ENCODE assay signal across 8 mouse cellular contexts in the genomic region with DNA sequence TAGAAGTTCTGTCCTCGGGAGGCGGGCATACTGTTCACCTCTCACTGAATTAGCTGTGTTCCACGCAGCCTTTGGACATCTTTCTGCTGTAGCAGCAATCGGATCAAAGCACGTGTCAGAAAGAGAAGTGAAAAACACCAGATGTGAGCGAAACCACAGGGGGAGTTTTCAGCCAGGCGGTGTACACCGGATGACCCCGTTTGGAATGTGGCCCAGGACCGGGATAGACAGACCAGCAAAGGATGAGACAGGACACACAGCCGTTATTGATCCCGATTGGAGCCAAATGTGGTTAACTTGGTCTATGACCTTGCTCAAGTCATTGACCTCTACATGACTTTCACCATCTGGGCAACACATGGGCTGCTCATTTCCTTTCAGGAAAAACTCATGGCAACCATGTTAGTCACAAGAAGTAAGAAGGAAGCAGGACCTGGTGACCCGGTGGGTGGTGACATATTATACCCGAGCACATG. TPM values are rescaled to one million over a fixed set of nuclear protein-coding genes. Genes with fewer than 3 reads are reported as not detected.
A peak's percentile ranks its signal among the peaks of the same experiment; 100 is the strongest.
DNase-seq lines count a peak whose midpoint lies in the region; ATAC-seq and TF ChIP-seq lines count a peak whose summit lies in the region.
"Had no signal": no experiment of that assay in that cellular context is flagged by ENCODE, and none has a peak within 500 bp of the region (broad histone marks: within the 10 kb centered on the region; RNA-seq: fewer than 3 reads in every experiment).

No protein-coding gene starts in this region.

- H3K4me2 ChIP-seq in midbrain, postnatal 0 days (ENCODE audit: low read depth, low read length, poor library complexity, severe bottlenecking): no peak overlapping the region
- no peak overlapping the region for H3K4me2 ChIP-seq in midbrain, embryonic 16.5 days (ENCODE audit: low read length)
- H3K4me2 ChIP-seq in liver, postnatal 0 days (ENCODE audit: low read depth, low read length): no peak overlapping the region
- no peak overlapping the region for H3K4me2 ChIP-seq in stomach, embryonic 16.5 days (ENCODE audit: low read depth, low read length)
- H3K4me2 ChIP-seq: lung, embryonic 15.5 days had no signal

- peak; percentile 8 for DNase-seq in midbrain, postnatal 0 days (ENCODE audit: low spot score)
- peak; percentile 84 for DNase-seq in embryo, embryonic 10.5 days (ENCODE audit: low spot score)
- peak; percentile 65 to 70 for DNase-seq in heart, adult 9 months (ENCODE audit: low spot score in 2 of 2)
- peak; percentile 66 for DNase-seq in liver, postnatal 0 days
- no peak for DNase-seq in left cerebral cortex, adult 18-20 months (ENCODE audit: low spot score in 2 of 2)

- H3K36me3 ChIP-seq in midbrain, postnatal 0 days (ENCODE audit: insufficient read depth, low read length): no peaks in the 10 kb centered on the region
- no peaks in the 10 kb centered on the region for H3K36me3 ChIP-seq in midbrain, embryonic 16.5 days (ENCODE audit: control insufficient read depth, insufficient read depth, low read length)
- no peaks in the 10 kb centered on the region for H3K36me3 ChIP-seq in liver, postnatal 0 days (replicated peaks; ENCODE audit: insufficient read depth, low read length)
- no peaks in the 10 kb centered on the region for H3K36me3 ChIP-seq in stomach, embryonic 16.5 days (ENCODE audit: control insufficient read depth, insufficient read depth, low read length)
- H3K36me3 ChIP-seq: lung, embryonic 15.5 days had no signal

- no peaks in the 10 kb centered on the region for H3K9me3 ChIP-seq in midbrain, postnatal 0 days (ENCODE audit: low read length)
- no peaks in the 10 kb centered on the region for H3K9me3 ChIP-seq in midbrain, embryonic 16.5 days (replicated peaks; ENCODE audit: control insufficient read depth, low read length, poor library complexity, severe bottlenecking)
- H3K9me3 ChIP-seq in liver, postnatal 0 days (ENCODE audit: low read length): no peaks in the 10 kb centered on the region
- H3K9me3 ChIP-seq in stomach, embryonic 16.5 days (replicated peaks; ENCODE audit: control insufficient read depth, low read length): no peaks in the 10 kb centered on the region
- H3K9me3 ChIP-seq: lung, embryonic 15.5 days had no signal

- no peak for TF ChIP-seq EP300 in liver, postnatal 0 days (IDR thresholded peaks at IDR 0.05; ENCODE audit: low read depth)

- ATAC-seq in midbrain, postnatal 0 days (ENCODE audit: low FRiP score): no peak
- no peak for ATAC-seq in midbrain, embryonic 16.5 days
- ATAC-seq in liver, postnatal 0 days: peak; percentile 89
- ATAC-seq in stomach, embryonic 16.5 days (ENCODE audit: insufficient read depth, low FRiP score): peak; percentile 21; the same call in 1 of the 2 replicates

- no peak for TF ChIP-seq CTCF in midbrain, postnatal 0 days (IDR thresholded peaks at IDR 0.05)
- TF ChIP-seq CTCF in liver, postnatal 0 days (IDR thresholded peaks at IDR 0.05; ENCODE audit: low read depth): no peak

- 88% methylated on average over 14 of the region's 14 CpGs for WGBS in midbrain, postnatal 0 days
- 89% methylated on average over 14 of the region's 14 CpGs for WGBS in midbrain, embryonic 16.5 days
- whole genome bisulfite sequencing in liver, postnatal 0 days (ENCODE audit: insufficient replicate concordance): 35% methylated on average over 14 of the region's 14 CpGs
- WGBS in stomach, embryonic 16.5 days: 35% methylated on average over 14 of the region's 14 CpGs

- no peak overlapping the region for H3K27ac ChIP-seq in midbrain, postnatal 0 days (ENCODE audit: low read depth, low read length)
- no peak overlapping the region for H3K27ac ChIP-seq in midbrain, embryonic 16.5 days (ENCODE audit: low read length)
- peak overlapping the region; percentile 45 for H3K27ac ChIP-seq in liver, postnatal 0 days (ENCODE audit: low read depth)
- H3K27ac ChIP-seq in stomach, embryonic 16.5 days (ENCODE audit: low read length): no peak overlapping the region
- H3K27ac ChIP-seq: lung, embryonic 15.5 days had no signal

- H3K4me1 ChIP-seq in midbrain, postnatal 0 days (ENCODE audit: insufficient read depth, low read length): peaks cover 5% of the 10 kb centered on the region; the same call in 1 of the 2 replicates
- H3K4me1 ChIP-seq in midbrain, embryonic 16.5 days (ENCODE audit: control insufficient read depth, insufficient read depth, low read length): peaks cover 7% of the 10 kb centered on the region
- peaks cover 9% of the 10 kb centered on the region; the same call in 1 of the 2 replicates for H3K4me1 ChIP-seq in liver, postnatal 0 days (ENCODE audit: insufficient read depth)
- peaks cover 9% of the 10 kb centered on the region; the same call in 1 of the 2 replicates for H3K4me1 ChIP-seq in stomach, embryonic 16.5 days (ENCODE audit: control insufficient read depth, insufficient read depth, low read length)

- H3K27me3 ChIP-seq in midbrain, postnatal 0 days (ENCODE audit: insufficient read depth, low read length): no peaks in the 10 kb centered on the region
- H3K27me3 ChIP-seq in midbrain, embryonic 16.5 days (ENCODE audit: control insufficient read depth, insufficient read depth, low read depth, low read length): no peaks in the 10 kb centered on the region
- no peaks in the 10 kb centered on the region for H3K27me3 ChIP-seq in liver, postnatal 0 days (ENCODE audit: insufficient read depth, low read length)
- no peaks in the 10 kb centered on the region for H3K27me3 ChIP-seq in stomach, embryonic 16.5 days (ENCODE audit: control insufficient read depth, insufficient read depth, low read length)
- H3K27me3 ChIP-seq: lung, embryonic 15.5 days had no signal

- H3K4me3 ChIP-seq in midbrain, postnatal 0 days (ENCODE audit: low read depth, low read length): no peak overlapping the region
- H3K4me3 ChIP-seq in midbrain, embryonic 16.5 days (ENCODE audit: low read depth, low read length): no peak overlapping the region
- no peak overlapping the region for H3K4me3 ChIP-seq in liver, postnatal 0 days (ENCODE audit: low read depth, low read length)
- H3K4me3 ChIP-seq in stomach, embryonic 16.5 days (replicated peaks; ENCODE audit: low read length): no peak overlapping the region
- H3K4me3 ChIP-seq: lung, embryonic 15.5 days had no signal

- no peak overlapping the region for H3K9ac ChIP-seq in midbrain, postnatal 0 days (replicated peaks; ENCODE audit: low read length, poor library complexity, severe bottlenecking)
- H3K9ac ChIP-seq in midbrain, embryonic 16.5 days (ENCODE audit: low read depth, low read length): no peak overlapping the region
- no peak overlapping the region for H3K9ac ChIP-seq in liver, postnatal 0 days (replicated peaks)
- no peak overlapping the region for H3K9ac ChIP-seq in stomach, embryonic 16.5 days (ENCODE audit: low read length)
- H3K9ac ChIP-seq: lung, embryonic 15.5 days had no signal

RNA-seq across cellular contexts. Expression of a gene that starts 48.4 kb away (rescaled TPM):
- 22.8 and 33.5 TPM in 2 replicates for total RNA-seq in midbrain, postnatal 0 days (2014; rRNA removed)
- 5.4 and 6.1 TPM in 2 replicates for polyA plus RNA-seq in midbrain, postnatal 0 days (2015; fragmentation: Nextera tagmentation; extraction: Ambion mirVana)
- 6.6 and 7.0 TPM in 2 replicates for polyA plus RNA-seq in midbrain, embryonic 16.5 days (2015; fragmentation: Nextera tagmentation; extraction: Ambion mirVana)
- 5.1 and 6.2 TPM in 2 replicates for polyA plus RNA-seq in liver, postnatal 0 days (2015; fragmentation: Nextera tagmentation; extraction: Ambion mirVana)
- 20.4 and 23.6 TPM in 2 replicates for polyA plus RNA-seq in stomach, embryonic 16.5 days (2015; fragmentation: Nextera tagmentation; extraction: Ambion mirVana)
- total RNA-seq in left cerebral cortex, adult 18-20 months (2021): 10 to 100 TPM; 13.0 to 15.7 TPM

Comparison
In these comparisons a context has a peak if more than half of its experiments do, and no peak if none do; other contexts are left out.
1. ATAC-seq: peak in liver, postnatal 0 days (single experiment) and stomach, embryonic 16.5 days (single experiment); none in midbrain, postnatal 0 days (single experiment) and midbrain, embryonic 16.5 days (single experiment).
2. DNase-seq: peak in midbrain, postnatal 0 days (single experiment), embryo, embryonic 10.5 days (single experiment), heart, adult 9 months (2 of 2) and liver, postnatal 0 days (single experiment); none in left cerebral cortex, adult 18-20 months (0 of 2).